Mouse (Mus musculus): ENCODE measurements around the gene Slc9a9.

- TF ChIP-seq CTCF (IDR thresholded peaks at IDR 0.05; ENCODE audit: control insufficient read depth, insufficient read depth, low read length) (no peak), POLR2A (IDR thresholded peaks at IDR 0.05; ENCODE audit: borderline replicate concordance, control insufficient read depth, low read depth, low read length) (no peak)
Measured at GRCm38 (mm10) chr9:94678021-94678655, 8.4 kb downstream of the Slc9a9 start.

All from bone marrow, adult 2 months (tissue).